Comparison of ENCODE assay signal across 12 mouse cellular contexts in the genomic region with DNA sequence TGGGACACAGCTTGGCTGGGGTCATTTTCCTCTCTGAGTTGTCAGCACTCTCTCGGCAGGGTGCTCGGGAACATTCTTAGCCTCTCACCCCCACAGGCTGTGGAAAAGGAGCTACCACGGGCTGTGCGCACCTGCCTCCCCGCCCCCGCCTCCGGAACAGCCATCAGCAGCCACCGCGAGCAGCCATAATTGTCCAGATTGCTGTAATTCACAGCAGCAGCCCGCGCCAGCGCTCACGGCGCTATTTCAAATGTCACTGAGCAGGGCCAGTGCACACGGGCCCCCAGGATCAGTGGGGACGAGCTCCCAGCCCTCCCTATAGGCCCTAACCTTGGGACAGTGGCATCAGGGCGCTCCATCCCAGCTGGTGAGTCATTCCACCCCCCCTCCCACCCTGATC. TPM values are rescaled to one million over a fixed set of nuclear protein-coding genes. Genes with fewer than 3 reads are reported as not detected.
DNase-seq lines count a peak whose midpoint lies in the region; ATAC-seq lines count a peak whose summit lies in the region.
"Had no signal": no experiment of that assay in that cellular context is flagged by ENCODE, and none has a peak within 500 bp of the region (broad histone marks: within the 10 kb centered on the region; RNA-seq: fewer than 3 reads in every experiment).

No protein-coding gene starts in this region.

- H3K4me2 ChIP-seq in hindbrain, embryonic 14.5 days (replicated peaks): peak overlapping the region; percentile 19
- no peak overlapping the region for H3K4me2 ChIP-seq in midbrain, embryonic 13.5 days (replicated peaks)

- no peaks in the 10 kb centered on the region for H3K27me3 ChIP-seq in hindbrain, embryonic 14.5 days (ENCODE audit: control insufficient read depth, insufficient read depth, low read length)
- no peaks in the 10 kb centered on the region for H3K27me3 ChIP-seq in midbrain, embryonic 13.5 days
- peaks cover 8% of the 10 kb centered on the region; the same call in 1 of the 2 replicates for H3K27me3 ChIP-seq in heart, embryonic 10.5 days (ENCODE audit: insufficient read depth, poor library complexity, severe bottlenecking)

- WGBS in hindbrain, embryonic 14.5 days: 31% methylated on average over 17 of the region's 17 CpGs
- 52% methylated on average over 16 of the region's 17 CpGs for WGBS in midbrain, embryonic 13.5 days
- 73% methylated on average over 17 of the region's 17 CpGs for WGBS in heart, embryonic 10.5 days

- peak overlapping the region; percentile 48 for H3K9ac ChIP-seq in hindbrain, embryonic 14.5 days
- no peak overlapping the region for H3K9ac ChIP-seq in midbrain, embryonic 13.5 days (replicated peaks)

- H3K27ac ChIP-seq in hindbrain, embryonic 14.5 days: peak overlapping the region; percentile 81
- peak overlapping the region; percentile 72 for H3K27ac ChIP-seq in midbrain, embryonic 13.5 days
- H3K27ac ChIP-seq in heart, embryonic 10.5 days: no peak overlapping the region

- no peak overlapping the region for H3K4me3 ChIP-seq in hindbrain, embryonic 14.5 days (replicated peaks; ENCODE audit: low read length)
- H3K4me3 ChIP-seq in midbrain, embryonic 13.5 days (replicated peaks): no peak overlapping the region
- no peak overlapping the region for H3K4me3 ChIP-seq in heart, embryonic 10.5 days
- H3K4me3 ChIP-seq: myocyte had no signal

- H3K36me3 ChIP-seq in hindbrain, embryonic 14.5 days (replicated peaks; ENCODE audit: control insufficient read depth, insufficient read depth): peaks cover 28% of the 10 kb centered on the region; the same call in 1 of the 2 replicates
- H3K36me3 ChIP-seq in midbrain, embryonic 13.5 days: peaks cover 37% of the 10 kb centered on the region
- peaks cover 61% of the 10 kb centered on the region for H3K36me3 ChIP-seq in heart, embryonic 10.5 days

- 0 out of 2 replicates have a peak, but pooled peaks have one; percentile 27 for ATAC-seq in hindbrain, embryonic 14.5 days (ENCODE audit: low FRiP score)
- peak; percentile 43; the same call in 1 of the 2 replicates for ATAC-seq in midbrain, embryonic 13.5 days
- no peak for ATAC-seq in granulocyte monocyte progenitor cell, adult 5-6 weeks (replicated peaks; ENCODE audit: poor library complexity, severe bottlenecking)

- H3K4me1 ChIP-seq in hindbrain, embryonic 14.5 days (replicated peaks; ENCODE audit: control insufficient read depth, insufficient read depth, low read length): peaks cover 35% of the 10 kb centered on the region
- H3K4me1 ChIP-seq in midbrain, embryonic 13.5 days (replicated peaks): peaks cover 37% of the 10 kb centered on the region
- H3K4me1 ChIP-seq in heart, embryonic 10.5 days: peaks cover 51% of the 10 kb centered on the region

- no peaks in the 10 kb centered on the region for H3K9me3 ChIP-seq in hindbrain, embryonic 14.5 days (ENCODE audit: control insufficient read depth, low read length)
- no peaks in the 10 kb centered on the region for H3K9me3 ChIP-seq in midbrain, embryonic 13.5 days
- no peaks in the 10 kb centered on the region for H3K9me3 ChIP-seq in heart, embryonic 10.5 days

- peak; percentile 56 for DNase-seq in adrenal gland, postnatal 14 days
- no peak for DNase-seq in adrenal gland, postnatal 4 days (ENCODE audit: low spot score in 2 of 2)
- peak; percentile 69 for DNase-seq in MN1 (ENCODE audit: low spot score)
- no peak for DNase-seq in hindbrain, embryonic 14.5 days (ENCODE audit: low spot score)
- DNase-seq in T-cell, adult 2 months (ENCODE audit: low spot score): no peak
- no peak for DNase-seq in heart, embryonic 10.5 days (ENCODE audit: low spot score)
- DNase-seq: thymus, postnatal 25 days had no signal

RNA-seq across cellular contexts. Expression of a gene that starts 60.0 kb away (rescaled TPM):
- 3.7 and 5.3 TPM in 2 replicates for total RNA-seq in adrenal gland, postnatal 14 days (2021)
- total RNA-seq in adrenal gland, postnatal 4 days (2021): 1 to 10 TPM; 5.0 to 5.2 TPM
- polyA plus RNA-seq in hindbrain, embryonic 14.5 days (2014; fragmentation: Nextera tagmentation; extraction: Ambion mirVana): 5.8 and 6.4 TPM in 2 replicates
- 4.9 and 5.1 TPM in 2 replicates for polyA plus RNA-seq in midbrain, embryonic 13.5 days (2015; fragmentation: Nextera tagmentation; extraction: Ambion mirVana)
- total RNA-seq in granulocyte monocyte progenitor cell, adult 5-6 weeks (2014; fragmentation: Nextera tagmentation): not detected in 2 replicates
- not detected in 2 replicates for total RNA-seq in granulocyte monocyte progenitor cell, adult 5-6 weeks (2017)
- polyA plus RNA-seq in heart, embryonic 10.5 days (2016; fragmentation: Nextera tagmentation; extraction: Ambion mirVana): 1.1 and 2.6 TPM in 2 replicates
- total RNA-seq: hematopoietic stem cell, adult 5-6 weeks; liver, adult 2 months had no signal

Comparison
In these comparisons a context has a peak if more than half of its experiments do, and no peak if none do; other contexts are left out.
1. DNase-seq: peak in adrenal gland, postnatal 14 days (single experiment) and MN1 (single experiment); none in adrenal gland, postnatal 4 days (0 of 2), hindbrain, embryonic 14.5 days (single experiment), T-cell, adult 2 months (single experiment) and heart, embryonic 10.5 days (single experiment).